Mouse (Mus musculus) embryonic facial prominence, embryonic 15.5 days (tissue): ENCODE data around the gene Ccdc51. TPM values are rescaled to one million over a fixed set of nuclear protein-coding genes. Genes with fewer than 3 reads are reported as not detected.

Experiments
- ATAC-seq: fragments of 200-750 bp; cut with Nextera tagmentation; 2 replicates; pipeline ENCODE4 v1.8.0; 2017; ENCODE audit warnings: low read depth, moderate TSS enrichment; ENCODE audit not compliant: insufficient number of reproducible peaks, low FRiP score, low TSS enrichment
- H3K27ac ChIP-seq: fragments of 300-500 bp; sonication (generic); replicated peaks from 2 replicates; pipeline ENCODE4 v1.5.1; 2015; ENCODE audit warnings: mild to moderate bottlenecking, inconsistent platforms
- H3K27me3 ChIP-seq: fragments of 300-500 bp; sonication (generic); 2 replicates; pipeline ENCODE4 v1.6.1; 2015; ENCODE audit warnings: inconsistent platforms
- H3K36me3 ChIP-seq: fragments of 300-500 bp; sonication (generic); 2 replicates; pipeline ENCODE4 v1.6.1; 2015; ENCODE audit warnings: mild to moderate bottlenecking, inconsistent platforms
- H3K4me1 ChIP-seq: fragments of 300-500 bp; sonication (generic); 2 replicates; pipeline ENCODE4 v1.6.1; 2015; ENCODE audit warnings: inconsistent platforms
- H3K4me2 ChIP-seq: fragments of 300-500 bp; sonication (generic); replicated peaks from 2 replicates; pipeline ENCODE4 v1.6.1; 2015; ENCODE audit warnings: mild to moderate bottlenecking, inconsistent platforms
- H3K4me3 ChIP-seq: fragments of 300-500 bp; sonication (generic); replicated peaks from 2 replicates; pipeline ENCODE4 v1.5.1; 2015; ENCODE audit warnings: mild to moderate bottlenecking, inconsistent platforms
- H3K9ac ChIP-seq: fragments of 300-500 bp; sonication (generic); 2 replicates; pipeline ENCODE4 v1.6.1; 2015; ENCODE audit warnings: inconsistent platforms
- H3K9me3 ChIP-seq: fragments of 300-500 bp; sonication (generic); replicated peaks from 2 replicates; pipeline ENCODE4 v1.6.1; 2016; ENCODE audit warnings: inconsistent platforms
- WGBS: fragments of 180-500 bp; shearing (Covaris S2); methylation state at CpG from one replicate; pipeline ENCODE4 v1.1.7; 2015; 5-methylcytosine and 5-hydroxymethylcytosine counted together
- polyA plus RNA-seq: library from polyadenylated mRNA; unstranded; fragments of >200 nt; fragmentation: Nextera tagmentation; extraction: Ambion mirVana; gene quantifications from 2 replicates; pipeline ENCODE4 v1.2.1, GENCODE M21; 2015

The Ccdc51 gene
- polyA plus RNA-seq, 1 experiment from 2014 or later, result 16.6 TPM

GRCm38 (mm10) chr9:109111591-109111990 lies 29.3 kb downstream of the Ccdc51 start:
- no peaks in the 10 kb centered on the region for H3K4me1 ChIP-seq
- no peaks in the 10 kb centered on the region for H3K27me3 ChIP-seq
- no peak overlapping the region for H3K27ac ChIP-seq
- 87% methylated on average over 9 of the region's 9 CpGs for WGBS
- no peak overlapping the region for H3K9ac ChIP-seq
- H3K4me2 ChIP-seq, result no peak overlapping the region
- no peaks in the 10 kb centered on the region for H3K9me3 ChIP-seq
- no peak for ATAC-seq
- peaks cover 91% of the 10 kb centered on the region for H3K36me3 ChIP-seq
- H3K4me3 ChIP-seq, result no peak overlapping the region

- Histone ChIP-seq H3K9ac (no peak overlapping the region), H3K9me3 (no peaks in the 10 kb centered on the region), H3K4me3 (no peak overlapping the region), H3K4me1 (no peaks in the 10 kb centered on the region), H3K27me3 (no peaks in the 10 kb centered on the region), H3K36me3 (peaks cover 96% of the 10 kb centered on the region), H3K4me2 (no peak overlapping the region), H3K27ac (no peak overlapping the region)
- no peak for ATAC-seq
- WGBS, result 90% methylated on average over 8 of the region's 8 CpGs
These were observed 31.0 kb downstream of the Ccdc51 start for GRCm38 (mm10) chr9:109113331-109113730.

GRCm38 (mm10) chr9:109114276-109114675 lies 32.0 kb downstream of the Ccdc51 start:
- H3K9me3 ChIP-seq, result no peaks in the 10 kb centered on the region
- H3K4me1 ChIP-seq, result no peaks in the 10 kb centered on the region
- H3K36me3 ChIP-seq, result peaks cover 94% of the 10 kb centered on the region
- 92% methylated on average over 11 of the region's 11 CpGs for WGBS
- H3K4me3 ChIP-seq, result no peak overlapping the region
- no peak overlapping the region for H3K27ac ChIP-seq
- no peak overlapping the region for H3K9ac ChIP-seq
- no peaks in the 10 kb centered on the region for H3K27me3 ChIP-seq
- ATAC-seq, result no peak
- H3K4me2 ChIP-seq, result no peak overlapping the region

GRCm38 (mm10) chr9:109114871-109115270 lies 32.6 kb downstream of the Ccdc51 start:
- Histone ChIP-seq H3K27ac (no peak overlapping the region), H3K4me3 (no peak overlapping the region), H3K4me1 (no peaks in the 10 kb centered on the region), H3K27me3 (no peaks in the 10 kb centered on the region), H3K36me3 (peaks cover 88% of the 10 kb centered on the region), H3K4me2 (no peak overlapping the region), H3K9ac (no peak overlapping the region), H3K9me3 (no peaks in the 10 kb centered on the region)
- 82% methylated on average over 7 of the region's 7 CpGs for WGBS
- ATAC-seq, result no peak

GRCm38 (mm10) chr9:109116205-109116604 lies 33.9 kb downstream of the Ccdc51 start:
- 92% methylated on average over 10 of the region's 10 CpGs for WGBS
- Histone ChIP-seq H3K36me3 (peaks cover 74% of the 10 kb centered on the region), H3K27me3 (no peaks in the 10 kb centered on the region), H3K27ac (no peak overlapping the region), H3K4me2 (no peak overlapping the region), H3K9me3 (no peaks in the 10 kb centered on the region), H3K4me1 (no peaks in the 10 kb centered on the region), H3K9ac (no peak overlapping the region), H3K4me3 (no peak overlapping the region)
- no peak for ATAC-seq

GRCm38 (mm10) chr9:109118106-109118505 lies 35.8 kb downstream of the Ccdc51 start:
- H3K27me3 ChIP-seq, result no peaks in the 10 kb centered on the region
- no peak overlapping the region for H3K27ac ChIP-seq
- no peak overlapping the region for H3K4me3 ChIP-seq
- no peak for ATAC-seq
- peaks cover 2% of the 10 kb centered on the region; the same call in 1 of the 2 replicates for H3K4me1 ChIP-seq
- no peaks in the 10 kb centered on the region for H3K9me3 ChIP-seq
- H3K4me2 ChIP-seq, result no peak overlapping the region
- WGBS, result 78% methylated on average over 4 of the region's 4 CpGs
- H3K9ac ChIP-seq, result no peak overlapping the region
- peaks cover 55% of the 10 kb centered on the region for H3K36me3 ChIP-seq

GRCm38 (mm10) chr9:109119571-109119970 lies 37.3 kb downstream of the Ccdc51 start:
- peaks cover 41% of the 10 kb centered on the region for H3K36me3 ChIP-seq

GRCm38 (mm10) chr9:109120956-109121355 lies 38.7 kb downstream of the Ccdc51 start:
- Histone ChIP-seq H3K4me3 (no peak overlapping the region), H3K9me3 (no peaks in the 10 kb centered on the region), H3K4me1 (peaks cover 4% of the 10 kb centered on the region; the same call in 1 of the 2 replicates), H3K9ac (no peak overlapping the region), H3K36me3 (peaks cover 28% of the 10 kb centered on the region), H3K27me3 (no peaks in the 10 kb centered on the region), H3K27ac (no peak overlapping the region), H3K4me2 (no peak overlapping the region)
- 82% methylated on average over 6 of the region's 6 CpGs for WGBS
- ATAC-seq, result no peak

More at GRCm38 (mm10) chr9:109119571-109119970, 37.3 kb downstream of the Ccdc51 start:
- no peak overlapping the region for H3K9ac ChIP-seq
- no peak overlapping the region for H3K4me3 ChIP-seq
- H3K27ac ChIP-seq, result peak overlapping the region; percentile 68
- no peaks in the 10 kb centered on the region for H3K9me3 ChIP-seq
- ATAC-seq, result peak; percentile 34; the same call in 1 of the 2 replicates
- H3K4me1 ChIP-seq, result peaks cover 4% of the 10 kb centered on the region; the same call in 1 of the 2 replicates
- H3K4me2 ChIP-seq, result no peak overlapping the region
- WGBS, result 69% methylated on average over 9 of the region's 9 CpGs
- no peaks in the 10 kb centered on the region for H3K27me3 ChIP-seq

- WGBS, result 43% methylated on average over 2 of the region's 2 CpGs
These were observed 40.3 kb downstream of the Ccdc51 start for GRCm38 (mm10) chr9:109122553-109123085.

GRCm38 (mm10) chr9:109123266-109123665 lies 41.0 kb downstream of the Ccdc51 start:
- Histone ChIP-seq H3K27me3 (no peaks in the 10 kb centered on the region), H3K27ac (no peak overlapping the region), H3K4me2 (no peak overlapping the region), H3K9me3 (no peaks in the 10 kb centered on the region), H3K9ac (no peak overlapping the region), H3K4me3 (no peak overlapping the region), H3K36me3 (peaks cover 8% of the 10 kb centered on the region; the same call in 1 of the 2 replicates), H3K4me1 (peaks cover 4% of the 10 kb centered on the region; the same call in 1 of the 2 replicates)
- 32% methylated on average over 6 of the region's 6 CpGs for WGBS
- ATAC-seq, result no peak

More at GRCm38 (mm10) chr9:109122553-109123085, 40.3 kb downstream of the Ccdc51 start:
- peaks cover 4% of the 10 kb centered on the region; the same call in 1 of the 2 replicates for H3K4me1 ChIP-seq
- peaks cover 14% of the 10 kb centered on the region for H3K36me3 ChIP-seq
- H3K9me3 ChIP-seq, result no peaks in the 10 kb centered on the region
- H3K9ac ChIP-seq, result no peak overlapping the region
- ATAC-seq, result no peak
- no peak overlapping the region for H3K27ac ChIP-seq
- H3K4me2 ChIP-seq, result no peak overlapping the region
- H3K4me3 ChIP-seq, result no peak overlapping the region
- H3K27me3 ChIP-seq, result no peaks in the 10 kb centered on the region

- no peak for ATAC-seq
- no peaks in the 10 kb centered on the region for H3K36me3 ChIP-seq
- H3K9me3 ChIP-seq, result no peaks in the 10 kb centered on the region
- no peaks in the 10 kb centered on the region for H3K27me3 ChIP-seq
- no peak overlapping the region for H3K9ac ChIP-seq
- no peak overlapping the region for H3K27ac ChIP-seq
- peaks cover 4% of the 10 kb centered on the region; the same call in 1 of the 2 replicates for H3K4me1 ChIP-seq
- no peak overlapping the region for H3K4me3 ChIP-seq
- H3K4me2 ChIP-seq, result no peak overlapping the region
- 85% methylated on average over 3 of the region's 3 CpGs for whole genome bisulfite sequencing
These were observed 41.9 kb downstream of the Ccdc51 start for GRCm38 (mm10) chr9:109124164-109124563.

GRCm38 (mm10) chr9:109125043-109125442 lies 42.8 kb downstream of the Ccdc51 start:
- no peak for ATAC-seq
- H3K4me2 ChIP-seq, result no peak overlapping the region
- H3K27me3 ChIP-seq, result no peaks in the 10 kb centered on the region
- WGBS, result 86% methylated on average over 2 of the region's 2 CpGs
- H3K4me3 ChIP-seq, result no peak overlapping the region
- H3K36me3 ChIP-seq, result no peaks in the 10 kb centered on the region
- peaks cover 4% of the 10 kb centered on the region; the same call in 1 of the 2 replicates for H3K4me1 ChIP-seq
- no peak overlapping the region for H3K27ac ChIP-seq
- no peaks in the 10 kb centered on the region for H3K9me3 ChIP-seq
- no peak overlapping the region for H3K9ac ChIP-seq
